Mouse (Mus musculus): ENCODE measurements at regions not wholly inside any gene's neighbourhood (a gene's known extent, or its start where the extent isn't known, plus 50 kb on each side); places are given as distances from the start of the nearest gene placed in this dataset.

DNA sequence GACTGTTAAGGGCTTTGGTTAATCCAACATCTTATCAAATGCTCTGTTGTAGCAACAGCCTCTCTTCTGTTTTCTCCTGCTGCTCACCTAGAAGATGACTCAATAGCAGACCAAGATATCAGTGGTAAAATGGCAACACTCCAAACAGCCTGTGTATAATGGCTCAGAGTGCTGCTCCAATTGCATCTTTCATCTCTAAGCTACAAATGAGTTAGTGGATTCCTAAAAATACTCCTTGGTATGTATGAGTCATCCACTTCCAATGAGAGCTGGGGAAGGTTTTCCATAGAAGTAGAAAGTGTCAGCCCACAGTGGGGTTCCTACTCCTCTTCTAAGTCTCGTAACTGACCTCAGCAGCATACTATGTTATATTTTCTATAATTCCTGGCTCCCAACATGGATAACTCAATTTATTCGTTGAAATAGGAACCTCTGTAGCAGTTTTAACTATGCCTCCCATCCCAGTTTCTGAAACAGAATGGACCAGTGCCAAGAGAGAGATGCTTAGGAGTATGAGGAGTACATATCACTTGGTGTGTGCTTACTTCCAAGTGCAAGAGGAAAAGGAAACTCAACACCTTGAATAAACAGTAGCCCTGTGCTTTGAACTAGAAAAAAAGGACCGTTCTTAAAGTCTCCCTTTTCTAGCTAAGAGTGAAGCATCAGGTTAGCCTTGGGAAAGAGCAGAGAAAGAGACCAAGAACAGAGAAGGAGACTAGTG, 612.5 kb upstream of the Klf6 start:
- Histone ChIP-seq H3K4me3 (replicated peaks; ENCODE audit: low read length) (no peak overlapping the region), H3K4me1 (replicated peaks; ENCODE audit: control insufficient read depth, insufficient read depth, low read length) (no peaks in the 10 kb centered on the region), H3K27ac (no peak overlapping the region), H3K36me3 (replicated peaks; ENCODE audit: control insufficient read depth, insufficient read depth) (no peaks in the 10 kb centered on the region), H3K9ac (no peak overlapping the region), H3K27me3 (ENCODE audit: control insufficient read depth, insufficient read depth, low read length) (no peaks in the 10 kb centered on the region), H3K9me3 (ENCODE audit: control insufficient read depth, low read length) (no peaks in the 10 kb centered on the region), H3K4me2 (replicated peaks) (no peak overlapping the region)
- DNase-seq (ENCODE audit: low spot score) (no peak), ATAC-seq (ENCODE audit: low FRiP score) (no peak)
- 75% methylated on average over 3 of the region's 3 CpGs for WGBS

DNA sequence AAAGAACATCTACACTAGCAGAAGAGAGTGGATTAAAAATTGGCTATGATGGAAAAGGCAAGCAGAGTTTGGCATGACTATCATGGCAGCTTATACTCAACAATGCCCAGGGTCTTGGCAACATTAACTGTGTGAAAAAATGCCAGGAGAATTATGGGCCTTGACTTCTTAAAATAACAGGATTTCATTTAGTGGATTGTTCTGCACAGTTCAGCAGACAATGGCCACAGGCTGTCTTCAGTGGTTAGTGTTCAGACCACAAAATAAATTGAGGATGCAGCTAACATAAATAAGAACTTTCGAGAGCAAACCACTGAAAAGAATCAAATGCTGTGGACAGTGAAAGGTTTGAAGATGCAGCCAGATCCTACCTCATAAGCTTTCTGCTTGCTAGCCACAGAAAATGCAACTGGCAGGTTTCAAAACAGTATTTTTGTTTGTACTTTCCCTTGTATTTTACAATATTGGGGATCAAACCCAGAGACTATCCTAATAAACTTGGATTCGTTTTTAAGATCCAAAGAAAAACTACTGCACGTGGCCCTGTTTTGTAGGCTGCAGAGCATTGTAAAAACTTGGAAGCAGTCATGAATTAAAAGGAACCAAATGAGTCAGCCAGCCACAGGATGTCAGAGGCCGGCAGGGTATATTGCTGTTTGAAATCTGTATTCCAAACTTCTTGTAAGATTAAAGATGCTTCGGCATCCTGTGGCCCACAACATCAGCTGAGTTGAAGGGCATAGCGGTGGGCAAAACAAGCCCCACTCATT, 603.2 kb upstream of the Klf6 start:
- DNase-seq (ENCODE audit: low spot score) (no peak), ATAC-seq (ENCODE audit: low FRiP score) (no peak)
- Histone ChIP-seq H3K27me3 (ENCODE audit: control insufficient read depth, insufficient read depth, low read length) (no peaks in the 10 kb centered on the region), H3K4me1 (replicated peaks; ENCODE audit: control insufficient read depth, insufficient read depth, low read length) (no peaks in the 10 kb centered on the region), H3K9ac (no peak overlapping the region), H3K4me2 (replicated peaks) (no peak overlapping the region), H3K27ac (no peak overlapping the region), H3K36me3 (replicated peaks; ENCODE audit: control insufficient read depth, insufficient read depth) (no peaks in the 10 kb centered on the region), H3K9me3 (ENCODE audit: control insufficient read depth, low read length) (no peaks in the 10 kb centered on the region), H3K4me3 (replicated peaks; ENCODE audit: low read length) (no peak overlapping the region)
- WGBS: 85% methylated on average over 6 of the region's 6 CpGs

DNA sequence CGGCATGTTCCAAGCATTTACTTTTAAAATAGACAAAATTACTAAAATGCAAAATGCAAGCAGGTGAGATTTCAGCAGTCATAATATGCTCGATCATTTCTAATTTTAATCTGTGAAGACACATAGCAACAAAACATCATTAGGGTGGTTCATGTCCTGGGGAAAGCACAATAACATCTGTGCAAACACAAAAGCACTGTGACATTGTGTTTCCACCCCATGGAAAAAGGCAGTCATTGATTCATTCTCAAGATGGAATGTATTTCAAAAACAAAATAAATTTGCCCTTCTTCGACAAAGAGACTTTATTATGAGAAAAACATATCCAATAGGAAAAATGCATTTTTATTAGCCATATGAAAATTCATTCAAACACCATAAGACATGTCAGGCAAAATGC, 601.5 kb upstream of the Klf6 start:
- H3K4me1 ChIP-seq (replicated peaks; ENCODE audit: control insufficient read depth, insufficient read depth, low read length): no peaks in the 10 kb centered on the region
- no peak for DNase-seq (ENCODE audit: low spot score)
- no peak overlapping the region for H3K9ac ChIP-seq
- ATAC-seq (ENCODE audit: low FRiP score): no peak
- no peak overlapping the region for H3K4me3 ChIP-seq (replicated peaks; ENCODE audit: low read length)
- H3K27me3 ChIP-seq (ENCODE audit: control insufficient read depth, insufficient read depth, low read length): no peaks in the 10 kb centered on the region
- no peak overlapping the region for H3K4me2 ChIP-seq (replicated peaks)
- 79% methylated on average over 3 of the region's 3 CpGs for WGBS
- no peaks in the 10 kb centered on the region for H3K9me3 ChIP-seq (ENCODE audit: control insufficient read depth, low read length)
- no peaks in the 10 kb centered on the region for H3K36me3 ChIP-seq (replicated peaks; ENCODE audit: control insufficient read depth, insufficient read depth)
- H3K27ac ChIP-seq: no peak overlapping the region

GRCm38 (mm10) chr13:5272506-5273192, 588.6 kb upstream of the Klf6 start:
- H3K27ac ChIP-seq: no peak overlapping the region
- no peaks in the 10 kb centered on the region for H3K36me3 ChIP-seq (replicated peaks; ENCODE audit: control insufficient read depth, insufficient read depth)
- no peak overlapping the region for H3K4me2 ChIP-seq (replicated peaks)
- no peak for DNase-seq (ENCODE audit: low spot score)
- H3K9ac ChIP-seq: no peak overlapping the region
- H3K27me3 ChIP-seq (ENCODE audit: control insufficient read depth, insufficient read depth, low read length): no peaks in the 10 kb centered on the region
- ATAC-seq (ENCODE audit: low FRiP score): no peak
- no peaks in the 10 kb centered on the region for H3K9me3 ChIP-seq (ENCODE audit: control insufficient read depth, low read length)
- H3K4me3 ChIP-seq (replicated peaks; ENCODE audit: low read length): no peak overlapping the region
- H3K4me1 ChIP-seq (replicated peaks; ENCODE audit: control insufficient read depth, insufficient read depth, low read length): no peaks in the 10 kb centered on the region
- 71% methylated on average over 1 of the region's 1 CpGs for WGBS

- 79% methylated on average over 1 of the region's 1 CpGs for WGBS
Observed at GRCm38 (mm10) chr13:5276564-5276963, 584.7 kb upstream of the Klf6 start.

GRCm38 (mm10) chr13:5289753-5290449, 571.4 kb upstream of the Klf6 start:
- DNase-seq (ENCODE audit: low spot score) (no peak), ATAC-seq (ENCODE audit: low FRiP score) (no peak)
- H3K4me2 ChIP-seq (replicated peaks): no peak overlapping the region
- H3K9me3 ChIP-seq (ENCODE audit: control insufficient read depth, low read length): no peaks in the 10 kb centered on the region
- H3K9ac ChIP-seq: no peak overlapping the region
- WGBS: 77% methylated on average over 1 of the region's 1 CpGs
- no peak overlapping the region for H3K27ac ChIP-seq
- no peaks in the 10 kb centered on the region for H3K36me3 ChIP-seq (replicated peaks; ENCODE audit: control insufficient read depth, insufficient read depth)
- no peak overlapping the region for H3K4me3 ChIP-seq (replicated peaks; ENCODE audit: low read length)
- no peaks in the 10 kb centered on the region for H3K27me3 ChIP-seq (ENCODE audit: control insufficient read depth, insufficient read depth, low read length)
- H3K4me1 ChIP-seq (replicated peaks; ENCODE audit: control insufficient read depth, insufficient read depth, low read length): no peaks in the 10 kb centered on the region

More at GRCm38 (mm10) chr13:5276564-5276963, 584.7 kb upstream of the Klf6 start:
- Histone ChIP-seq H3K27me3 (ENCODE audit: control insufficient read depth, insufficient read depth, low read length) (no peaks in the 10 kb centered on the region), H3K9ac (no peak overlapping the region), H3K9me3 (ENCODE audit: control insufficient read depth, low read length) (no peaks in the 10 kb centered on the region), H3K27ac (no peak overlapping the region), H3K4me1 (replicated peaks; ENCODE audit: control insufficient read depth, insufficient read depth, low read length) (no peaks in the 10 kb centered on the region), H3K4me3 (replicated peaks; ENCODE audit: low read length) (no peak overlapping the region), H3K4me2 (replicated peaks) (no peak overlapping the region), H3K36me3 (replicated peaks; ENCODE audit: control insufficient read depth, insufficient read depth) (no peaks in the 10 kb centered on the region)
- DNase-seq (ENCODE audit: low spot score) (no peak), ATAC-seq (ENCODE audit: low FRiP score) (no peak)

DNA sequence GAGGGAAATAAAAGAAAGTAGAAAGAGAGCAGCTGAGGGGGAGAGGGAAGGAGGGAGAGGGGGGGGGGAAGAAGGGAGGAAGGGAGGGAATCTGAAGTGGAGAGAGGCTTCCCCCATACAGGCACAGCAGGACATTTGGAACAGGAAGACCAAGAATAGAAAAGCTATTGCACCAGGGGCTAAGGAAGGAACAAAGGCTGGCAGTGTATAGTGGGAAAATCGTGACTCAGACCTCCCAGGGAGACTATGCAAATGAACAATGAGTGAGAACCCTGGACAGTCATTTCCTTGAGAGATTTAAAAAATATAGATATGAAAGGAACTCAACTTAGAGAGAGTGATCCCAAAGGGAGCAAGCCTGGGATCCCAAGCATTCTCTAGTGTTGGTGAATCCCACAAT, 559.1 kb upstream of the Klf6 start:
- Histone ChIP-seq H3K27me3 (ENCODE audit: control insufficient read depth, insufficient read depth, low read length) (no peaks in the 10 kb centered on the region), H3K4me2 (replicated peaks) (no peak overlapping the region), H3K4me1 (replicated peaks; ENCODE audit: control insufficient read depth, insufficient read depth, low read length) (no peaks in the 10 kb centered on the region), H3K36me3 (replicated peaks; ENCODE audit: control insufficient read depth, insufficient read depth) (no peaks in the 10 kb centered on the region), H3K4me3 (replicated peaks; ENCODE audit: low read length) (no peak overlapping the region), H3K9ac (no peak overlapping the region), H3K27ac (no peak overlapping the region), H3K9me3 (ENCODE audit: control insufficient read depth, low read length) (no peaks in the 10 kb centered on the region)
- no peak for ATAC-seq (ENCODE audit: low FRiP score)
- 0% methylated on average over 1 of the region's 1 CpGs for WGBS
- DNase-seq (ENCODE audit: low spot score): no peak

- Histone ChIP-seq H3K36me3 (replicated peaks; ENCODE audit: control insufficient read depth, insufficient read depth) (no peaks in the 10 kb centered on the region), H3K4me3 (replicated peaks; ENCODE audit: low read length) (no peak overlapping the region), H3K27me3 (ENCODE audit: control insufficient read depth, insufficient read depth, low read length) (no peaks in the 10 kb centered on the region), H3K4me1 (replicated peaks; ENCODE audit: control insufficient read depth, insufficient read depth, low read length) (no peaks in the 10 kb centered on the region), H3K9me3 (ENCODE audit: control insufficient read depth, low read length) (no peaks in the 10 kb centered on the region), H3K4me2 (replicated peaks) (no peak overlapping the region), H3K27ac (no peak overlapping the region), H3K9ac (no peak overlapping the region)
- 87% methylated on average over 4 of the region's 4 CpGs for WGBS
- ATAC-seq (ENCODE audit: low FRiP score) (no peak), DNase-seq (ENCODE audit: low spot score) (no peak)
Observed at GRCm38 (mm10) chr13:5306688-5307087, 554.6 kb upstream of the Klf6 start.

DNA sequence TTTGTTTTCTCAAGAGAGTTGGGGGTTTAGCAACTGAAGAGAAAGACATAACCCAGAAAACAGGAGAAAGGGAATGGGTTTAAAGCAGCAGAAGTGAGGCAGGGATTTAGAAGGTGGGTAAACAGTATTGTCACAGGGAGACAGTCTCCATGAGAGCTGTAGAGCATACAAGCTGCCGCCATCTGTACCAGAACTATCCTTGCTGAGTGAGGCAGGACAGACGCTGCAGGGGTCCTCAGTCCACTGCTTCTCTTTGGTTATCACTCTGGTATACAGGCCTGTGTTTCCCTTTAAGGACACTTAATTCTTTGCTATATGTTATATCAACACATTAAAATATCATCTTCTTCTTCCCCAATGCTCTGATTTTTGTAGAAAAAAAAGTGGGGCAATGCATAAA, 548.0 kb upstream of the Klf6 start:
- H3K4me2 ChIP-seq (replicated peaks): no peak overlapping the region
- no peaks in the 10 kb centered on the region for H3K9me3 ChIP-seq (ENCODE audit: control insufficient read depth, low read length)
- 64% methylated on average over 2 of the region's 2 CpGs for WGBS
- H3K27me3 ChIP-seq (ENCODE audit: control insufficient read depth, insufficient read depth, low read length): no peaks in the 10 kb centered on the region
- no peak overlapping the region for H3K4me3 ChIP-seq (replicated peaks; ENCODE audit: low read length)
- no peaks in the 10 kb centered on the region for H3K36me3 ChIP-seq (replicated peaks; ENCODE audit: control insufficient read depth, insufficient read depth)
- H3K27ac ChIP-seq: no peak overlapping the region
- DNase-seq (ENCODE audit: low spot score) (no peak), ATAC-seq (ENCODE audit: low FRiP score) (no peak)
- H3K4me1 ChIP-seq (replicated peaks; ENCODE audit: control insufficient read depth, insufficient read depth, low read length): no peaks in the 10 kb centered on the region; the same call in 1 of the 2 replicates
- H3K9ac ChIP-seq: no peak overlapping the region

Data from hindbrain, embryonic 14.5 days (tissue).